ENCODE assay signal across 15 mouse cellular contexts in genomic region chr7:29959004-29959403, GRCm38 (mm10).
"Had no signal": no experiment of that assay in that cellular context is flagged by ENCODE, and none has a peak within 500 bp of the region (broad histone marks: within the 10 kb centered on the region; RNA-seq: fewer than 3 reads in every experiment).

No protein-coding gene starts in this region.

- DNase-seq: kidney, adult 9 months; kidney, postnatal 10 days; kidney, postnatal 4 days; liver, embryonic 13.5 days; lung, adult 18-20 months; lung, postnatal 36 days; right cerebral cortex, postnatal 25 days; thymus, adult 2 months; thymus, postnatal 25 days had no signal

- H3K36me3 ChIP-seq: limb, embryonic 15.5 days; liver, embryonic 13.5 days; midbrain, embryonic 10.5 days; midbrain, embryonic 15.5 days had no signal

- H3K4me2 ChIP-seq: limb, embryonic 15.5 days; liver, embryonic 13.5 days; midbrain, embryonic 15.5 days had no signal

- H3K9me3 ChIP-seq: limb, embryonic 15.5 days; midbrain, embryonic 15.5 days had no signal

- H3K27ac ChIP-seq: left cerebral cortex, adult 2 months; limb, embryonic 15.5 days; liver, embryonic 13.5 days; midbrain, embryonic 10.5 days; midbrain, embryonic 15.5 days; stomach, postnatal 0 days had no signal

- H3K4me3 ChIP-seq: left cerebral cortex, adult 2 months; limb, embryonic 15.5 days; liver, embryonic 13.5 days; midbrain, embryonic 10.5 days; midbrain, embryonic 15.5 days had no signal

- H3K9ac ChIP-seq: limb, embryonic 15.5 days; liver, embryonic 13.5 days; midbrain, embryonic 15.5 days had no signal

- H3K27me3 ChIP-seq: limb, embryonic 15.5 days; liver, embryonic 13.5 days; midbrain, embryonic 15.5 days had no signal

- H3K4me1 ChIP-seq: midbrain, embryonic 10.5 days had no signal

- ATAC-seq: intestine, postnatal 0 days; midbrain, embryonic 15.5 days had no signal
